Mouse (Mus musculus) regulatory T cell (primary cell): Measurements from ENCODE around the gene Arhgap31.

Experiments used
- in situ Hi-C: fragments of 300-600 bp; cut with MboI, MseI; formaldehyde crosslinking; loops from one replicate; pipeline ENCODE4 v1.15.1; 2025; ENCODE audit warnings: high pct_unique_total_duplicates

Arhgap31 gene

DNA sequence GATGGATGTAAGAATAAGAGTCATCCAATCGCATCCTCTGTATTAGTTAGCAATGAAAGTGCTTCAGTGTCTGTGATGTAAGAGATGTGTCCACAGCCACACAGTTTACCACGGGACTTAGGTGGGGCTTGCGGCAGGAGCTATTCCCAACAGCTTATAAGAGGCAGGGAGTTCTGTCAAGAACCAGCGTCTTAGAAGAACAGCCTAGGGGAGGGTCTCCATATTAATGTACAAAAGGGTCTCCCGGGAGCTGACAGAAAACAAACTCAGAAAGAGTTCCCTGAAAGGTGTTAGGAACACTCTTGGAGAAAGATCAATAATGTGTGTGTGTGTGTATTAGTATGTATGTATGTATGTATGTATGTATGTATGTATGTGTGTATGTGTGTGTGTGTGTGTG is 60.4 kb downstream of the Arhgap31 start:
- in situ Hi-C loops: no loop called here

DNA sequence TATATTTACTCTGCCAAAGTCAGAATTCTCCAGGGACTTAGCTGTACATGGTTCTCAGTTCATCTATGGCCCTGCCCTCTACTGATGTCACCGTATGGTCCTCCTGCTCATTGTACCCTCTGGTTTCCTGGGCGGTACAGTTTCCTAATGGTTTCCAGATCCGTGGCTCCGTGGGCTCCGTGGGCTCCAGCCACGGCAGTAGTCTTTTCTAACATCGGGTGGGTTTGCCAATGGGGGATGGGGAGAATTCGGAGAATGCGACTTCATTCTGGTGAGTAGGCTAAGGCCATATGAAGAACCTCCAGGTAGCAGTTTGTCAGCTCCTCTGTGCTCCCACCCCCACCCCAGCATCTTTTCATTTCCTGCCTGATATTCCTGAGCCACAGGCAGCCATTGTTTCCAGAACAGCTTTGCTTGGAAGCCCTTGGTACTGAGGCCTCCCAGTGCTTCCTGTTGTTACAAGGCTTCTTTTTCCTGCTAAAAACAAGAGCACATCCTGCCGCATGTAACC is 61.3 kb downstream of the Arhgap31 start:
- in situ Hi-C loops: no loop called here

DNA sequence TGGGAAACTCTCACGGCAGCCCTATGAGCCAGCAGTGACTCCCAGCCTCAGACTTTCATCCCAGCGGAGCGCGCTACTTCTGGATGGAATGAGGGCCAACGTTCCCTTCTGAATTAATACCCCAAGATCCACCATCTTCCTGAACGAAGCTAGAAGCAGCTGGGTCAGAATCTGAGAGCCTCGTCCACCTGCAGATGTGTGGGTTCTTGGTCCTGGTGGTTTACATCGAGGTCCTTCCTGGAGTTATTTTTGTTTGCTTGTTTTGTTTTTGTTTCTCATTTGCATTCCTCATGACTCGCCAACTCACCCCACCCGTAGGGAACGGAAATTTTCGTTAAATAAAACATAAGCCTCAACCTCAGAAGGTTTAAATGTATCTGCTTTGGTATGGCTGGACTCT is 61.8 kb downstream of the Arhgap31 start:
- in situ Hi-C loops: no loop called here

DNA sequence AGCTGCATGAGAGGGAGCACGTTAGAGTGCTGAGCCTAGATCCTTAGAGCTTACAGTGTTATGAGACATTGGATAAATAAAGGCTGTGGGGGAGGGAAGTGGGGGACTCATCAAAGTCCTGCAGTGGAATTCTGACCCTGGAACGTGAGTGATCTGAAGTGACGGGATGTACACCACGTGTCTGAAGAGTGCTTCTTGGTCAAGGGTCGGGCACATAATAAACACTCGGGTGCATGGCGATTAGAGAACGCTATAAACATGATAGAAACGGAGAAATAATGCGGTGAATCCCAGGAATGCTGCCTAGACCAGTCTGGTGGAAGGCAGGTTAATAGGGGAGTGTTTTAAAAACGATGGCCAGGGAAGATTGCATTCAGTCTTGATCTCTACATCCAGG is 63.6 kb downstream of the Arhgap31 start:
- in situ Hi-C loops: no loop called here

DNA sequence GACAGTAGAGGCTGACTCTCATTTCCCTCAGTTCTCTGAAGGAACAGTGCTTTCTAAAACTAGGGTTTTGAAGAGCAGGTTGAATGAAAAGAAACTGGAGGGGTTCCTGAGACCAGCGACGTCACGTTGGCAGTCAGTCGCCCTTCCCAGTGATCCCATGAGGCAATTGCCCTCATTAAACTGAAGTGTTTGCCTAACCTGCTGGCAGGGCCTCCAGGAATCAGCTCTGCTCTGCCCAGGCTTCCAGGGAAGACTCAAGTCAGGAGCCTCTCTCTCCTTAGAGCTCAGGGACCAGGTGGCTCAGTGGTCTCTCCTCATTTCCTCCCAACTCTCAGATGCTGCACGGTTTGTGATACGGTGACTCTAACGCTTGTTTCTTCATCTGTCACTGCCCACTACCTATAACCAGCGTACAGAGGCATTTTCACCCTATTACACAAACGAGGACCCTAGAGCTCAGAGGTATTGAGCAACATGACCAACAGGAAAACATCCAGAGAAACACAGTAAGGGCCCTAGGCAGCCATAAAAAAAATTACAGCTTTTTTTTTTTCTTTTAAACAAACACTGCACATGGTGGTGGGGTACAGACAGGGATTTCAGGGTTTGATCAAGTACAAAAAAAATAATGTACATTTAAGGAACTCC is 64.2 kb downstream of the Arhgap31 start:
- in situ Hi-C loops: no loop called here

DNA sequence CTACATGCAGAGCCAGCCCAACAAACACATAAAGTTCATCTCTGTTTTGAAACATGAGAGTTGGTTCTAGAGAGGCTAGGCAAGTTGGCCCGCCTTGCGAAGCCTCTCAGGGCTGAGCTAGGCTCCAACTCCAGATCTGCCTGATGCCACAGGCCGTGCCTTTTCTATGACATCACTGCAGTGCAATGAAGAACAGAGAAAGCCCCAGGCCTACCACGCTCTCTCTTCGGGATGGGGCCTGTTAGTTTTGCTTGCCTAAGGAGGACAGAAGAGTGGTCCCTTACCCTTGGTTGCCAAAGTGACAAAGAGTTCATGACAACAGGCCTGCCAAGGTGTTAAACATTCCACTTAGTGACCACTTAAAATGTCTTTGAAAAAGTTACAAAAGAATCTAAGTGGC is 64.9 kb downstream of the Arhgap31 start:
- in situ Hi-C loops: no loop called here

DNA sequence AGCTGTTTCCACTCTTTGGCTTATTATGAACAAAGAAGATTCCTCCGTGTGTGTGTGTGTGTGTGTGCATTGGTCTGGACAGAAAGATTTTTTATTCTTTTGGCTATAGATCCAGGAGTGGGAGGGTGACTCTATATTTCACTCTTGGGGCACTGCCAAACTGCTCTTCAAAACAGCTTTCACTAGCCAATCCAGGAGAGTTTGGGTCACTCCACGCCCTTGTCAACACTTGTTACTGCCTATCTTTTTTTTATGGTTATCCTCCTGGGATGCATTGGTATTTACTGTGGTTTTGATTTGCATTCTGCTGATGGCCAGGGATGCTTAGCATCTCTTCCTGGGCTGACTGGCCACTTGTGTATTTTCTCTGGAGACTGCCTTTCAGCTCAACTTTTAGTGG is 68.6 kb downstream of the Arhgap31 start:
- in situ Hi-C loops: no loop called here

DNA sequence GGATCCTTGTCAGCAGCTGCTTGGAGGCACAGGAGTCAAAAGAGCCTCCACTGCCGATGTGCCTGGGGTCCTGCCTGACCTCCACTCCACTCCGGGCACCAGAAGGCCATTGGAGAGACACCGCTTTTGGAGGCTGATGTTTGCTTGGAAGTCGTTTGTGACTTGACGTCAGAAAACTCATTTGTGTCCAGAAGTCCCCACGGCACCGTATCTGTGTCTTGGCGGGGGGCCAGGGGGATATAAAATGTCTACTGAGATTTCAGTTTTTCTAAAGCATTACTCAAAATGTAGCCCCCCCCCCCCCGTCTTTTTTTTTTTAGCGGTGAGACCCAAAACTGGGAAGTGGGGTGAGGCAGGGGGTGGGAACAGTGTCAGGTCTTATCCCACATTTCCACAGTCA is 76.0 kb downstream of the Arhgap31 start:
- in situ Hi-C loops: no loop called here

DNA sequence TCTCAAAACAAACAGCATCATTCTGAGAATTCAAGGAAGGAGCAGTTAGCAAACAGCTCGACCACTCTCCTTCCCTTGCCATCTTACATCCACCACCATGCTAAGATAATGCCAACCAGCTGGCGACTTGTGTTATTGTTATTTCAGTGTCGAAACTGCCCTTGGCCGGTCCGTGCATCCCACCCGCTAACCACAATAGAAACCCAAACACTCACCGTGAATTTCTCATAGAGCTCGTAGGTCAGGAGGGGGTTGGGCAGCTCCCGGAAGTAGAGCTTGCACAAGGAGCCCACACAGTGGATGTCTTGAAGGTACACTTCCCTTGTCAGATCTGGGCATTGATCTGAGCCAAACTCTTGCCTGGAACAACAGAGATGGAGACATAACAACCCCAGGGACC is 76.4 kb downstream of the Arhgap31 start:
- in situ Hi-C loops: no loop called here

DNA sequence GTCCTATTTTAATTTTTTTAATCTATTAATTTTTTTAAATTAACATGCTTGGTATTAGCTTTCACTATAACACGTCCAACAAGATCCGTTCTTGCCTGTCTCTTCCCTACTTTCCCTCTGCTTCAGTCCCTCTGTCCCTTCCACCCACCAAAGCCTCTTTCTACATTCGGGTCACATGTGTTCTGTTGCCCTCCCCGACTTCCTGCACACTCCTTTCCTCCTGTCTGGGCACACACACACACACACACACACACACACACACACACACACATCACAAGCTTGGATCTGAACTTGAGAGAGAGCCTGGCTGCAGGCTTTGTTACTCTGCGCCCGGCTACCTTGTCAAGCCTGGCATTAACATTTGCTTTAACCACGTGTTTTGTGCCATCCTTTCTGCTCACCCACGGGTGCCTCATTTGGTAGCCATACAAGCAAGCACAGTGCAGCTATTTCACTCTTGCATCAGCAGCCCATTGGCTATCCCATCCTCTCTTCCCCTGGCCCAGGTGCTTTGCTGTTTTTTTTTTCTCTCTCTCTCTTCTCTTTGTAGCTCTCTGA is 77.2 kb downstream of the Arhgap31 start:
- in situ Hi-C loops: no loop called here

DNA sequence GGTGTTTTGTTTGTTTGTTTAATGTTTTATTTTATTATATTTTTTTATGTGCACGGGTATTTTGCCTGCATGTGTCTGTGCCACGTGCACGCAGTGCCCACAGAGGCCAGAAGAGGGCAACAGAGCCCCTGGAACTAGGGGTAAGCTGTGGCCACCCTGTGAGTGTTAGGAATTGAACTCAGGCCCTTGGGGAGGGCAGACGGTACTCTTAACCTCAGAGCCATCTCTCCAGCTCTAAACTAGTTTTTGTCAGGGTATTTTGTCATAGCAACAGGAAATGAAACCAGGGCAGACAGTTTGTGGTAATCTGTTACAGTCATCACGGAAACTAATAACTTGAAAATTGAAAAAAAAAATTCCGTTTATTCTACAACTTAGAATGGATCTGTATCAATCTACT is 80.9 kb downstream of the Arhgap31 start:
- in situ Hi-C loops: no loop called here

DNA sequence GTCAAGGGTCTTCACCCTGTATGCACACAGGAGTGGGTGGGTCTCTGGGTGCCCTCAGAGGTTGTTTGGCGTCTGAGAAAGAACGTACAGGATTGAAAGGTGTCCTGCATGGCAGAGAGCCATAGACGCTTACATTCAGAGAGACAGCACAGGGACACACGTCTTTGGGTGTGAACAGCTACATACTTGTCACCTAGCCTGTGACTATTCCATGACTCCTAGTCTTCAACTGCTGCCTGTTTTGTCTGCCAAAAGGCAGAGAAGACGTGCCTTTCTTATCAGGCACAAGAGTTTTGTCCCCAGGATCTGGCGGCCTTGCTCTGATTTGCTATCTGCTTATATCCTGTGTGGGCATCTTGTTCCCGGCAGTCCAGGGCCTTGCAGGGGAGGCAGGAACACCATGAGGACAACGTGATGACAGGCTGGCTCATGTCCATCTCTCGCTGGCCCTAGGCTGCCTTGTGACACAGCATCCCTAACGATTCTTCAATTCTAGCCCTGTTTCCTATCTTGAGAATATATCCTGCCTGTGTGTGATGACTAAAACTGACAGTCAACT is 87.2 kb downstream of the Arhgap31 start:
- in situ Hi-C loops: loop anchor here (10.0 kb wide), 1 partner anchor 849 kb away; no protein-coding TSS in a partner anchor

DNA sequence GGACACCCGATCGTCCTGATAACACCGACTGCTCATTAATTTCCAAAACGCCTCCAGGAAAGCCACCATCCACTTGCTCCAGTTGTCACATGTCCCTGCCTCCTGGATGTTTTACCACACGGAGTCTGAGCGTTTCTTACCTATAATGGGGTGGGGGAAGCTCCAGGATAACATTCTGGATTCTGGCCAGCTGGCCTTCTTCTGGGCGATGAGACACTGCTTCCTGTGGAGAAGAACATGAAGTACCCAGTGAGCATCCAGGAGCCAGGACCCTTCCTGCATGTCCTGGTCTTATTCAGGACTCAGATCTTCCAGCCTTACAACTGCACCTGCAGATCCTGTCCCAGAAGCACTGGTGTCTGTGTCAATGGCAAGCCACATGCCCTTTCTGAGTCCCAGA is 87.7 kb downstream of the Arhgap31 start:
- in situ Hi-C loops: loop anchor here (10.0 kb wide), 1 partner anchor 849 kb away; no protein-coding TSS in a partner anchor

DNA sequence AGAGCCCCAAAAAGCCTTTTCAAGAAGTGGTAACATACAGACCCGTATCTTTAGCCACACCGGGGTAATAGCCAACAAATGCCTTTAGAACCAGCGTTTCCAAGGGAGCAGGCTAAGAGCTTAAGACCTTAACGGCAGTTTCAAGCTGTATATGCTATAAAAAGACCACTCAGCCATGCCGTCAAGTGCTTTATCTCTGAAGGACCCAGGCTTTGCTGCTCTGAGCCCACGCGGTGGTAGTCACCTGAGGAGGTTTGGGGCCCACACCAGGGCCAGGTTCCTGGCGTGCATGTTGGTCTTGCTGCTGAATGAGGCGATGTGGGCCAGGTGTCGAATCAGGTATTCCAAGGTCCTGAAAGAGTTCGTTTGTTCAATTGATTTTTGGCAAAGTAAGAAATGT is 88.8 kb downstream of the Arhgap31 start:
- in situ Hi-C loops: loop anchor here (5.0 to 10.0 kb wide), 3 partner anchors 98 to 850 kb away; no protein-coding TSS in a partner anchor

DNA sequence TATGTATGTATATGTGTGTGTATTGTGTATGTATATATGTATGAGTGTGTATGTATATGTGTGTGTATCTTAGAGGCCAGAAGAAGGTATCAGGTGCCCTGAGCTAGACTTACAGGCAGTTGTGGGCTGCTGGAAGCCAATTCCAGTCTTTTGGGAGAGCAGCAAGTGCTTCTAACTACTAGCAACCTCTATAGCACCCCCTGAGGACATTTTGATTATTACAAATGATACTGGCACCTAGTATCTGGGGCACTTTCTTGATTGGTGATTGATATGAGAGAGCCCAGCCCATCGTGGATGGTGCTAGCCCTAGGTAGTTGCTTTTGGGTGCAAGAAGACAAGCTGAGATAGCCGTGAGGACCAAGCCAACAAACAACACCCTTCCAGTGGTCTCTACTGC is 90.8 kb downstream of the Arhgap31 start:
- in situ Hi-C loops: loop anchor here (5.0 to 10.0 kb wide), 3 partner anchors 100 to 853 kb away; no protein-coding TSS in a partner anchor

DNA sequence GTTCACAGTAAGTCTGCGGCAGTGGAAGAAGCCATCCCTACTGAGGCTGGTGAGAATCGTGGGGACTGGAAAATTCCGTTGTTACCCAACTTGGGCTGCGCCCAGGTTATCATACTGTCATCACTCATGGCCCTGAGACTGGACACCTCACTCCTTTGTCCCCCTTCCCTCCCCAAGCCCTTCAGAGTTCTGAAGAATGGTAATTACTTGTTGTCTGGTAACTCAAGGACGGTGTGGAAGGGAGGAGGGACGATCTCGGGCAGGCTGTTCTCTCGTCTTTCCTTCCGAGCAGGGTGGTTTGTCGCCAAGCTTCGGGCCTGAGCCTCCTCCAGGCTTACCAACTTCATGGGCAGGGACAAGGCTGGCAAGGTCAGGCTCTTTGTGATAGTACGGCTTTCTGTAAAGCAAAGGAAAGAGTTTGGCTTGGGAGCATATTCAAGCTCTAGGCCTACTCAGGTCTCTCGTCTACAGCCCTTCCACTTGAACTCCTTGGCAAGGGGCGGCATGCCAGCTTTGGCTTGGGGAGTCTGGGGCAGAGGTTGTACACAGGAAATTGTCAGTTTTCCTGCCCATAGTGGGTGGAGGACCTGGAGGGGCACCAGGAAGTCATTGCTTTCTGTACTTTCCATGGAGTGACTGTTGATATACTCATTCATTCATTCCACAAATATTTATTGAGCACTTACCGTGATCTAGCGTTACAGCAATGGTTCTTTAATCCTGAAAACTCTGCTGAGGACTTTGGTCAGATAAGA is 92.2 kb downstream of the Arhgap31 start:
- in situ Hi-C loops: loop anchor here (5.0 to 10.0 kb wide), 3 partner anchors 101 to 854 kb away; no protein-coding TSS in a partner anchor

DNA sequence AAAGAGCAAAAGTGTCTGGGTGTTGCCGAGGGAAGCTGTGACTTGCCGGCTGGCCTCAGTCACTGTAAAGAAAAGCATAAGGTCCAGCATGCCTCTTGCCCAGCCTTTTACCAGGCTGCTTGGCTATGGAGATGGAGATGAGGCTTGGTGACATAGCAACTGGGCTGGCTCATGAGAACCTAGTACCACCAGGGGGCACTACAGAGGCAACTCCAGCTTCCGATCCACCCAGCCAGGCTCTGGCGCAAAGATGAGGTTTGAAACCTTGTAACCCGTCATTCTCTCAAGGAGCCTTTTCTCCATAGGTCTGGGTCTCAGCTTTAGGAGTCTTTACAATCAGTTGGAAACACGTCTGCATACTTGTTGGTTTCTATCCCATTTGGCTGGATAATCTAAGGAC is 94.0 kb downstream of the Arhgap31 start:
- in situ Hi-C loops: no loop called here

DNA sequence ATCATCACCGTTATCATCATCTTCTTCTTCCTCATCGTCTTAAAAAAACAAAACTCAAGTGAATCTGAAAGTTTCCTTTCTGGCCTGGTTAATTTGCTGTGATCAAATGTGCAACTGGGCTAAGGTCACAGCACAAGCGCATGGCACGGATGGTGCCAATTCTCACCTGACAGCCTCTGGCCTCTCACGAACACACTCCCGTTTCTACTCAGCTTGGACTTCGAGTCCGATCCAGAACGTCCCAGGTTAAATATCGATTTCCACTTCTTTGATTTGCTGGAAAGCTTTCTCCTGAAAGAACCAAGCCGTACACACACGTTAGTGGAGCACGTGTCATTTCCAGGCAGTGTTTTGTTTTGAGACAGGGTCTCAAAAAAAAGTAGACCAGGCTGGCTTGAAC is 95.1 kb downstream of the Arhgap31 start:
- in situ Hi-C loops: no loop called here

DNA sequence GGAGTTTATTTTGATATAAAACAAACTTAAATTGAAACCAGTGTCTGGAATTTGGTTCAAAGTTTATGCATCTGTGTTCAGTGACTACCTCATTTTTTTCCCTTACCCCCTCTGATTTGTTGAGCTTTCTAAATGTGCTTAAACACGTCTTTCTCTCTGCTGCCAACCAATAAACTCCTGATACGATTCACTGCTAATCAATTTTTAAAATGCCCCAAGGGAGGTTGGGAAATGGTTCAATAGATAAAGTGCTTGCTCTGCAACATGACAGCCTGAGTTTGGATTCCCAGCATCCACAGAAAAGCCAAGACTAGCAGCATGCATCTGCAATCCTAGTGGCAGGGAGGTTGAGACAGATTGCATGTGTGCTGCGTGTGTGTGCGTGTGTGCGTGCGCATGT is 99.4 kb downstream of the Arhgap31 start:
- in situ Hi-C loops: no loop called here

DNA sequence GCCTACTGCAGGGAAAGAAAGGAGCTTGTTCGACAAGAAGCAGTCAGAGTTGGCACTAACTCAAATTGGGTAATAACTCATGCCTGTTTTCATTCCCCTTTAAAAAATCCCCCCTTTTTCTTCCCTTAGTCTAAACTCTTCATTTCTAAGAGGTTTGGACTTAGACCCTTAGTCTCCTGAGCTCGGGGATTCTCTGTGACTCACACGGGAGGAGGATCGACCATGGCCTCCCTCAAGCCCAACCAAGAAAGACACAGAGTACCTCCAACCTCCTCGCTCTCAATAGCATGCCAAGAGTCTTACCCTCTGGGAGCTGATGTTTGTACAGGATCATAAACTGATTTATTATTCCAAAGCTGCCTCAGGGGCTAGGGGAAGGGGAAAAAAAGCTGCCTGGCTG is 100.4 kb downstream of the Arhgap31 start:
- in situ Hi-C loops: no loop called here

DNA sequence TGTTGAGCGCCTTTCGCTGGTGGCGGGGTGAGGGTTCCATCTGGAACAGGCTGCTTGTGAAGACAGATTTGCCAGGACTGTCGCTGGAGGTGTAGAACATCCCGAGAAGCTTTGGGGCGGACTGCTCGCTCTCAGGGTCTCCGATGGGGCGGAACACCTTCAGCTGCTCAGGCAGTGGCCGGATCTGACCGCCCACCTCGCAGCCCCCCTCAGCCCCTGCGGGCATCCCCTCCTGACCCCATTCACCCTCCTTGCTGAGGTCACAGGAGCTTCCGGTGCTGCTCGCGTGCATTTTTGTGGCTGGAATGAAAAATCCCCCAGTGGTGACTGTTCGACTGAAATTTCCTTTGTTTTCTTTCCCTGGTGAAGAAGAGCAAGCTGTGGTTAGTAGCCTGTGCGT is 104.0 kb downstream of the Arhgap31 start:
- in situ Hi-C loops: no loop called here

DNA sequence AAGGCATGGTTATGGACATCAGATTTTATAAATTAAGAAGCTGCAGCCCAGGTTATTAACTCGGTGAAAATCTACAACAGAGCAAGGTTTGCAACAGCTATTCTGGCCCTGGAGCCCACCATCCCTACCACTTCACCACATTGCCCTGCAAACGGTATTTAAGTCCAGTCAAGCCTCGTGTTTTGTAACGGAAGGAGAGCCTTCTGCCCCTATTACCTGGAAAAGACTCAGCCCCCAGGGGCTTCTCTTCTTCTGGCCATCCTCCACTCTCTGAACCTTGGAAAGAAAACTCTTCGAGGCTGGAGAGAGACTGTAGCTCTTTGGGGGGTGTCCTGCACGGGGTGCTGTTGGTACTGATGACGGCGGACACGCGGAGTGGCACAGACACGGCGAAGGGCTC is 104.4 kb downstream of the Arhgap31 start:
- in situ Hi-C loops: no loop called here
